Mouse (Mus musculus) cerebellum, adult 2 months (tissue): ENCODE results near the gene Lamb1.

Experiments used
- CTCF ChIP-seq: fragments of 200-500 bp; IDR thresholded peaks from 2 replicates; pipeline ENCODE4 v1.5.1; 2011; ENCODE audit warnings: low read depth, mild to moderate bottlenecking, control low read depth, low read length, moderate library complexity, borderline replicate concordance; ENCODE audit not compliant: insufficient read depth
- POLR2A ChIP-seq: fragments of 200-500 bp; IDR thresholded peaks from 2 replicates; pipeline ENCODE4 v1.6.1; 2011; ENCODE audit warnings: low read length, control low read depth, borderline replicate concordance; ENCODE audit not compliant: insufficient read depth

DNA sequence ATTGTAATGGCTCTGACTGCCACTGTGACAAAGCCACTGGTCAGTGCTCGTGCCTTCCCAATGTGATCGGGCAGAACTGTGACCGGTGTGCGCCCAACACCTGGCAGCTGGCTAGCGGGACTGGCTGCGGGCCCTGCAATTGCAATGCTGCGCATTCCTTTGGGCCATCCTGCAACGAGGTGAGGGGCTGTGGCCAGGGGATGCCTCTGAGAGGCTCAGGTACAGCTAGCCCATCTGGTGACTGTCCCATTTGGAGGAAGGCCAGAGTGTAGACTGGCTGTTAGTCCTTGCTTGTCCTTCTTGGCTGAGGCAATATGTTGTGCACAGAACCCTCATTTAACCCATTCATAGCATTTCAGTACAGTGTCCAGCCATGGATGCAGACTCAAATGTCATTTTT lies 42.0 kb downstream of the Lamb1 start:
- TF ChIP-seq CTCF (no peak), POLR2A (no peak)
